ENCODE assay signal across 9 mouse cellular contexts in the genomic region with DNA sequence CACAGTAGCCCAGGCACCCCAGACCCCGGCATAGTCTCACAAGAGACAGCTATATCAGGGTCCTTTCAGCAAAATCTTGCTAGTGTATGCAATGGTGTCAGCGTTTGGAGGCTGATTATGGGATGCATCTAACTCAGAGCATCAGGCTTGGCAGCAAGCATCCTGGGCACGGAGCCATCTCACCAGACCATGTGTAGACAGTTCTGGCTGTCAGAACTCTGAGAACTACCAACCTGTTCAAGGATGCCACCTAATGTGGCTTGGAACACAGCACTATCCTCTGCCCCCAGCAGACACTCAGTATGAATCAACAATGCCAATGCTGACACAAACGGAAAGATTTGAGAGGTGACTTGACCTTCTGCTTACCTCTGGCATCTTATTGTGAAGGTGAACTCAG. TPM values are rescaled to one million over a fixed set of nuclear protein-coding genes. Genes with fewer than 3 reads are reported as not detected.
A peak's percentile ranks its signal among the peaks of the same experiment; 100 is the strongest.
DNase-seq lines count a peak whose midpoint lies in the region.
"Had no signal": no experiment of that assay in that cellular context is flagged by ENCODE, and none has a peak within 500 bp of the region (broad histone marks: within the 10 kb centered on the region; RNA-seq: fewer than 3 reads in every experiment).

No protein-coding gene starts in this region.

- peak; percentile 10 to 44 for DNase-seq in left cerebral cortex, postnatal 10 days (ENCODE audit: extremely low spot score in 1 of 2, low spot score in 2 of 2)
- no peak for DNase-seq in left cerebral cortex, adult 11 months (ENCODE audit: low spot score)
- peak; percentile 46 for DNase-seq in cerebellum, adult 11 months
- peak; percentile 86 to 89 for DNase-seq in cerebellum, postnatal 10 days
- DNase-seq in layer of hippocampus, postnatal 10 days (ENCODE audit: low spot score in 2 of 2): peak; percentile 46 to 65
- no peak for DNase-seq in urinary bladder, postnatal 25 days (ENCODE audit: low spot score)
- DNase-seq in heart, adult 8-10 months (ENCODE audit: low spot score): no peak
- no peak for DNase-seq in kidney, postnatal 10 days
- DNase-seq: kidney, postnatal 4 days had no signal

- intact Hi-C loops in left cerebral cortex, postnatal 10 days (cut with DNase I): loop anchor here (5.0 to 10.0 kb wide), 2 partner anchors 115 to 487 kb away; no protein-coding TSS in a partner anchor

RNA-seq across cellular contexts. Expression of gene Olfr1357, which starts 12.3 kb away (rescaled TPM):
- total RNA-seq in left cerebral cortex, postnatal 10 days (2021): not detected
- not detected for total RNA-seq in layer of hippocampus, postnatal 10 days (2021)
- total RNA-seq in heart, adult 8-10 months (2022): not detected

RNA-seq across cellular contexts. Expression of gene Syde1, which starts 38.4 kb away (rescaled TPM):
- total RNA-seq in left cerebral cortex, postnatal 10 days (2021): 1 to 10 TPM; 3.9 TPM
- 1 to 10 TPM; 4.8 to 6.2 TPM for total RNA-seq in layer of hippocampus, postnatal 10 days (2021)
- total RNA-seq in heart, adult 8-10 months (2022): 10 to 100 TPM; 10.5 to 13.2 (median 12.2) TPM

RNA-seq across cellular contexts. Expression of gene Ilvbl, which starts 56.0 kb away (rescaled TPM):
- total RNA-seq in left cerebral cortex, postnatal 10 days (2021): 10 to 100 TPM; 19.2 to 21.9 TPM
- total RNA-seq in layer of hippocampus, postnatal 10 days (2021): 10 to 100 TPM; 19.7 to 21.6 TPM
- total RNA-seq in heart, adult 8-10 months (2022): 10 to 100 TPM; 37.2 to 42.0 (median 39.7) TPM

Comparison
In these comparisons a context has a peak if more than half of its experiments do, and no peak if none do; other contexts are left out.
1. DNase-seq: peak in left cerebral cortex, postnatal 10 days (2 of 2), cerebellum, adult 11 months (single experiment), cerebellum, postnatal 10 days (2 of 2) and layer of hippocampus, postnatal 10 days (2 of 2); none in left cerebral cortex, adult 11 months (single experiment), urinary bladder, postnatal 25 days (single experiment), heart, adult 8-10 months (single experiment) and kidney, postnatal 10 days (single experiment).